Mouse (Mus musculus) ES-Bruce4 (cell line): ENCODE data around the gene Htr2c.

Source experiments
- EP300 ChIP-seq: IDR thresholded peaks from 2 replicates; pipeline ENCODE4 v1.6.1; 2011; ENCODE audit warnings: low read depth, low read length; ENCODE audit not compliant: insufficient read depth
- POLR2A ChIP-seq: IDR thresholded peaks from one replicate; pipeline ENCODE4 v1.8.1; 2011; ENCODE audit warnings: low read length; ENCODE audit not compliant: insufficient read depth

DNA sequence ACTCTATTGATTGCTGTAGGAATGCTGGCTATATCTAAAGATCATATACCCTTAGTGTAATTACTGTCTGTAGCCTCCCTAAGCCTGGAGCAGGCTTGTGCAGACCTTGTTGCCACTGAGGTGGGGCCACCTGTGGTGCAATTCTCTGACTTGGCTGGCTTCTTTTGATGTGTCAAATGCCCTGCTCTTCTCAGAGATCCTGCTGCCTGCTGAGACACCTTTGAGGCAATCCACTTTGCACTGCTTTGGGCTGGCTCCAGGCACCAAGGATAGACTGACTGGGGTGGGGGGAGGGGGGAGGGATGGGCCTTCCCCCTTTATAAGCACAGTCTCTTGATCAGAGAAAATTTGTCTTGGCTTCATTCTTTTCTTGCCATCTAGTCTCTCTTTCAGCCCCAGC lies 252.9 kb downstream of the Htr2c start:
- TF ChIP-seq POLR2A (no peak), EP300 (no peak)
